Mouse (Mus musculus) liver, embryonic 14.5 days (tissue): ENCODE results near the gene Ick. TPM values are rescaled to one million over a fixed set of nuclear protein-coding genes. Genes with fewer than 3 reads are reported as not detected.

ENCODE experiments used
- ATAC-seq: fragments of 200-750 bp; cut with Nextera tagmentation; 2 replicates; pipeline ENCODE4 v1.8.0; 2017; ENCODE audit warnings: moderate number of reproducible peaks, mild to moderate bottlenecking, moderate library complexity; ENCODE audit not compliant: insufficient read depth
- DNase-seq, 3 experiments: peaks; one replicate each; pipeline ENCODE4 v3.0.0-alpha.2; 2012 to 2013; ENCODE audit warnings: low read depth in 3 of 3, low spot score in 3 of 3
- H3K27ac ChIP-seq: fragments of 300-500 bp; sonication (generic); 2 replicates; pipeline ENCODE4 v1.5.1; 2014; ENCODE audit warnings: moderate library complexity, mild to moderate bottlenecking, control low read depth, inconsistent platforms
- H3K27me3 ChIP-seq: fragments of 300-500 bp; sonication (generic); 2 replicates; pipeline ENCODE4 v1.6.1; 2014; ENCODE audit warnings: mild to moderate bottlenecking, low read length, moderate library complexity; ENCODE audit not compliant: control insufficient read depth, insufficient read depth
- H3K36me3 ChIP-seq: fragments of 300-500 bp; sonication (generic); replicated peaks from 2 replicates; pipeline ENCODE4 v1.6.1; 2014; ENCODE audit warnings: low read depth; ENCODE audit not compliant: control insufficient read depth, insufficient read depth
- H3K4me1 ChIP-seq, 2 experiments: fragments of 200-500 bp in 1 of 2; fragments of 300-500 bp in 1 of 2; sonication (generic) in 1 of 2; replicated peaks; 2 replicates each; pipeline ENCODE4 v1.6.1; 2012 to 2014; ENCODE audit warnings: antibody characterized with exemption in 1 of 2, inconsistent platforms in 1 of 2, low read length in 1 of 2; ENCODE audit not compliant: control insufficient read depth in 2 of 2, insufficient read depth in 2 of 2
- H3K4me2 ChIP-seq: fragments of 300-500 bp; sonication (generic); 2 replicates; pipeline ENCODE4 v1.6.1; 2014; ENCODE audit warnings: low read depth, mild to moderate bottlenecking, control low read depth, moderate library complexity
- H3K4me3 ChIP-seq, 2 experiments: fragments of 200-500 bp in 1 of 2; fragments of 300-500 bp in 1 of 2; sonication (generic) in 1 of 2; 2 replicates each; pipeline ENCODE4 v1.5.1; 2012 to 2014; ENCODE audit warnings: low read depth in 2 of 2, low read length in 2 of 2, mild to moderate bottlenecking in 2 of 2, control low read depth in 1 of 2, inconsistent platforms in 1 of 2, moderate library complexity in 1 of 2; ENCODE audit not compliant: insufficient read depth in 1 of 2
- H3K9ac ChIP-seq: fragments of 300-500 bp; sonication (generic); replicated peaks from 2 replicates; pipeline ENCODE4 v1.6.1; 2014; ENCODE audit warnings: mild to moderate bottlenecking, control low read depth, moderate library complexity
- H3K9me3 ChIP-seq: fragments of 300-500 bp; sonication (generic); 2 replicates; pipeline ENCODE4 v1.6.1; 2016; ENCODE audit warnings: low read length, mixed read lengths; ENCODE audit not compliant: control insufficient read depth
- CTCF ChIP-seq: IDR thresholded peaks from 2 replicates; pipeline ENCODE4 v1.5.1; 2016; ENCODE audit warnings: antibody characterized with exemption, low read depth, control low read depth
- EP300 ChIP-seq: IDR thresholded peaks from 2 replicates; pipeline ENCODE4 v1.6.1; 2016; ENCODE audit warnings: antibody characterized with exemption, low read depth
- WGBS: fragments of 180-500 bp; shearing (Covaris S2); extraction: QIAGEN DNeasy Blood & Tissue Kit; methylation state at CpG from one replicate; pipeline ENCODE4 v1.1.7; 2014; ENCODE audit not compliant: insufficient replicate concordance; 5-methylcytosine and 5-hydroxymethylcytosine counted together
- polyA plus RNA-seq, 2 experiments: library from polyadenylated mRNA; depleted of rRNA in 1 of 2; stranded (reverse) in 1 of 2; unstranded in 1 of 2; fragments of >200 nt; fragmentation: Nextera tagmentation in 1 of 2; extraction: Ambion mirVana in 1 of 2; gene quantifications; 2 replicates each; pipeline versions ENCODE4 v1.2.1 to v1.2.3; 2012 to 2014

The Ick gene
- polyA plus RNA-seq, 2 experiments, result 3.6 to 3.7 TPM

DNA sequence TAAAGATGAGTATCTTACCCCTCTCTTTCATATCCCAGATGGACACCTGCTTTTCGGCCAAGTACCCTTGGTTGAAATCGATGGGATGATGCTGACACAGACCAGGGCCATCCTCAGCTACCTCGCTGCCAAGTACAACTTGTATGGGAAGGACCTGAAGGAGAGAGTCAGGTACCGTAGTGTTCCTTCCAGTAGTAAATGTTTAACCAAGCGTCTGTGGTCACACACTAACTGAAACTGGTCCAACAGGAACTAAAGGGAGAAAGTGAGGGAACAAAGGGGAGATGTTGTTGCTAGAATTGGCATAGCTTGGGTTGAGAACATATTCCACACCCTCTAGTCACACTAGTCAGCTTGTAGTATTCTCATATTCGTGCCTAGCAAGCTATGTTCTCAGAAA lies 95.2 kb downstream of the Ick start:
- Histone ChIP-seq H3K27me3 (no peaks in the 10 kb centered on the region), H3K9ac (no peak overlapping the region), H3K9me3 (no peaks in the 10 kb centered on the region), H3K4me3 (no peak overlapping the region), H3K36me3 (no peaks in the 10 kb centered on the region), H3K4me2 (no peak overlapping the region), H3K27ac (no peak overlapping the region), H3K4me1 (no peaks in the 10 kb centered on the region)
- 65% methylated on average over 6 of the region's 6 CpGs for WGBS
- ATAC-seq (no peak), DNase-seq (no peak)
- TF ChIP-seq EP300 (no peak), CTCF (no peak)

DNA sequence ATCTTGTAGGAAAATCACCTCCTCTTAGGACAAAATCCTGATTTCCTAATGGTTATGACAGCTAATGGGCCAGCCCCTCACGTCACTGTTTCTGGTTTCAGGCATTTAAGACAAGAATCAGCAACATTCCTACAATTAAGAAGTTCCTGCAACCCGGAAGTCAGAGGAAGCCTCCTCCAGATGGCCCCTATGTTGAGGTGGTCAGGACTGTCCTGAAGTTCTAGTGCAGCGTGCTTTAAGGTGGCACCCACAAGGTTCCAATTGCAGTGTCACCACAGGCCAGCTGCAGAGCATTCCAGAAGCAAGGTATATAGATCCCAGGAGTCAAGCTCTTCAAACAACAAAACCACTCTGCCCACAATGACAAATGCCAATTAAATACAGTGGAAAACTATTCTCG lies 100.0 kb downstream of the Ick start:
- Histone ChIP-seq H3K4me1 (peaks cover 0 to 2% of the 10 kb centered on the region in 2 experiments; a peak in 1 of 4 replicates), H3K4me2 (no peak overlapping the region), H3K9ac (no peak overlapping the region), H3K4me3 (no peak overlapping the region), H3K9me3 (no peaks in the 10 kb centered on the region), H3K36me3 (no peaks in the 10 kb centered on the region), H3K27ac (no peak overlapping the region), H3K27me3 (no peaks in the 10 kb centered on the region)
- DNase-seq (no peak), ATAC-seq (no peak)
- 31% methylated on average over 4 of the region's 4 CpGs for WGBS
- TF ChIP-seq CTCF (no peak), EP300 (no peak)

DNA sequence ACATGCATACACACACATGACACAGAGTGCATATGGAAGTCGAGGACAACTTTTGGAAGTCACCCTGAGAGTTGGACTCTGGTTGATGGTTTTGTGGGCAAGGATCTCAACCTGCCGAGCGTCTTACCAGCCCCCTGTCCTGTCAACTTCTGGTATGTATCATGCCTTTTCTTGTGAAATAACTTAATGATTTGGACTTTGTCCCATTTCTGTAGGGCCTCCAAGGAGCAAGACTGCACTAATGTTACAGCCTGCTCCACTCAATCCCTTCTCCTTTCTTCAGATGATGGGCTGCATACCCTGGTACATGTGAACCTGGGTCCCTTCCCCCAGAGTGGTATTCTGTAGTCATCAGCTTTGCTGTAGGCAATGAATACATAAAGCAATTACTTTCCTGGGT lies 101.1 kb downstream of the Ick start:
- Histone ChIP-seq H3K9ac (no peak overlapping the region), H3K27ac (no peak overlapping the region), H3K4me2 (no peak overlapping the region), H3K9me3 (no peaks in the 10 kb centered on the region), H3K4me1 (peaks cover 0 to 2% of the 10 kb centered on the region in 2 experiments; a peak in 1 of 4 replicates), H3K27me3 (no peaks in the 10 kb centered on the region), H3K4me3 (no peak overlapping the region), H3K36me3 (no peaks in the 10 kb centered on the region)
- ATAC-seq (no peak), DNase-seq (no peak)
- WGBS, result 77% methylated on average over 3 of the region's 3 CpGs
- no peak for TF ChIP-seq CTCF
- TF ChIP-seq EP300, result no peak

DNA sequence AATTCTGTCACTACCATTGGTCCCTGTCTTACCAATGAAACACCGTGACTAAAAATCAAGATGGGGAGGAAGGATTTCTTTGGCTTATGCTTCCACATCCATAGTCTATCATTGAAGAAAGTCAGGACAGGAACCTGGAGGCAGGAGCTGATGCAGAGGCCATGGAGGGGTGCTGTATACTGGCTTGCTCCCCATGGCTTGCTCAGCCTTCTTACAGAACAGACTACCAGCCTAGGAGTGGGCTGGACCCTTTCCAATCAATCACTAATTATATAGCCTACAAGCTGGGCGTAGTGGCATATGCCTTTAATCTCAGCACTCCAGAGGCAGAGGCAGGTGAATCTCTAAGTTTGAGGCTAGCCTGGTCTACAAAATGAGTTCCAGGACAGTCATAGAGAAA lies 101.8 kb downstream of the Ick start:
- no peaks in the 10 kb centered on the region for H3K27me3 ChIP-seq
- TF ChIP-seq CTCF (no peak), EP300 (no peak)
- DNase-seq, result no peak
- 83% methylated on average over 2 of the region's 2 CpGs for WGBS
- ATAC-seq, result no peak
- no peak overlapping the region for H3K27ac ChIP-seq
- no peak overlapping the region for H3K4me3 ChIP-seq
- H3K4me2 ChIP-seq, result no peak overlapping the region
- peaks cover 0 to 2% of the 10 kb centered on the region in 2 experiments; a peak in 1 of 4 replicates for H3K4me1 ChIP-seq
- no peaks in the 10 kb centered on the region for H3K9me3 ChIP-seq
- H3K36me3 ChIP-seq, result no peaks in the 10 kb centered on the region
- no peak overlapping the region for H3K9ac ChIP-seq

DNA sequence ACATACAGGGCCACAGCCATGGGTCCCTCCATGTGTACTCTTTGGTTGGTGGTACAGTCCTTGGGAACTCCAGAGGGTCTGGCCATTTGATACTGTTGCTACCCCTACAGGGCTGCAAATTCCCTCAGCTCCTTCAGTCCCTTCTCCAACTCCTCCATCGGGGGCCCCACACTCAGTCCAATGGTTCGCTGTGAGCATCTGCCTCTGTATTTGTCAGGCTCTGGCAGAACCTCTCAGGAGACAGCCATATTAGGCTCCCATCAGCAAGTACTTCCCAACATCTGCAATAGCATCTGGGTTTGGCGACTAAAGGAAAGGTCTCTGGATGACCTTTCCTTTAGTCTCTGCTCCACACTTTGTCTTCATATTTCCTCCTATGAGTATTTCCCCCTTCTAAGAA lies 102.5 kb downstream of the Ick start:
- no peak overlapping the region for H3K4me3 ChIP-seq
- 71% methylated on average over 3 of the region's 3 CpGs for WGBS
- no peak overlapping the region for H3K4me2 ChIP-seq
- no peak for TF ChIP-seq EP300
- TF ChIP-seq CTCF, result no peak
- H3K4me1 ChIP-seq, result peaks cover 0 to 2% of the 10 kb centered on the region in 2 experiments; a peak in 1 of 4 replicates
- H3K9ac ChIP-seq, result no peak overlapping the region
- no peaks in the 10 kb centered on the region for H3K27me3 ChIP-seq
- DNase-seq (no peak), ATAC-seq (no peak)
- no peaks in the 10 kb centered on the region for H3K9me3 ChIP-seq
- no peak overlapping the region for H3K27ac ChIP-seq
- no peaks in the 10 kb centered on the region for H3K36me3 ChIP-seq
